Mouse (Mus musculus) MEL (cell line): ENCODE data around the gene Zfp931. TPM values are rescaled to one million over a fixed set of nuclear protein-coding genes. Genes with fewer than 3 reads are reported as not detected.

Experiments used
- DNase-seq: peaks from one replicate; pipeline ENCODE4 v3.0.0; 2011; ENCODE audit warnings: low read depth, low spot score
- H3K27ac ChIP-seq: 2 replicates; pipeline ENCODE4 v1.5.1; 2012; ENCODE audit warnings: low read depth, mild to moderate bottlenecking, control low read depth, low read length, moderate library complexity; ENCODE audit not compliant: control insufficient read depth
- H3K27me3 ChIP-seq, 2 experiments: fragments of 150-350 bp in 1 of 2; sonication (generic) in 1 of 2; 2 replicates each; pipeline ENCODE4 v1.6.1; 2012; ENCODE audit warnings: low read length in 2 of 2, mild to moderate bottlenecking in 2 of 2, improper control_type of control experiment in 1 of 2, moderate library complexity in 1 of 2; ENCODE audit not compliant: insufficient read depth in 2 of 2, control insufficient read depth in 1 of 2
- H3K36me3 ChIP-seq, 2 experiments: 2 replicates each; pipeline ENCODE4 v1.6.1; 2012 to 2014; ENCODE audit warnings: low read length in 2 of 2, improper control_type of control experiment in 1 of 2, inconsistent platforms in 1 of 2, mild to moderate bottlenecking in 1 of 2; ENCODE audit not compliant: insufficient read depth in 2 of 2, control insufficient read depth in 1 of 2
- H3K4me1 ChIP-seq, 2 experiments: fragments of 150-350 bp in 1 of 2; sonication (generic) in 1 of 2; 2 replicates each; pipeline ENCODE4 v1.6.1; 2012; ENCODE audit warnings: low read length in 2 of 2, improper control_type of control experiment in 1 of 2, mild to moderate bottlenecking in 1 of 2; ENCODE audit not compliant: insufficient read depth in 2 of 2, control insufficient read depth in 1 of 2
- H3K4me3 ChIP-seq, 2 experiments: fragments of 150-350 bp in 1 of 2; sonication (generic) in 1 of 2; 2 replicates each; pipeline ENCODE4 v1.5.1; 2012; ENCODE audit warnings: low read depth in 2 of 2, low read length in 2 of 2, mild to moderate bottlenecking in 2 of 2, moderate library complexity in 2 of 2, control low read depth in 1 of 2, improper control_type of control experiment in 1 of 2; ENCODE audit not compliant: control insufficient read depth in 1 of 2, insufficient read depth in 1 of 2
- H3K79me2 ChIP-seq: 2 replicates; pipeline ENCODE4 v1.6.1; 2012; ENCODE audit warnings: mild to moderate bottlenecking, low read length, moderate library complexity; ENCODE audit not compliant: control insufficient read depth, poor library complexity, insufficient read depth
- H3K9ac ChIP-seq: 2 replicates; pipeline ENCODE4 v1.6.1; 2012; ENCODE audit warnings: low read depth, mild to moderate bottlenecking, control low read depth, low read length, moderate library complexity; ENCODE audit not compliant: control insufficient read depth, poor library complexity, severe bottlenecking
- H3K9me3 ChIP-seq: fragments of 150-350 bp; sonication (generic); replicated peaks from 2 replicates; pipeline ENCODE4 v1.6.1; 2012; ENCODE audit warnings: mild to moderate bottlenecking, low read length, improper control_type of control experiment, moderate library complexity; ENCODE audit not compliant: insufficient read depth
- CHD1 ChIP-seq: IDR thresholded peaks from 2 replicates; pipeline ENCODE4 v1.6.1; 2012; ENCODE audit warnings: low read depth, mild to moderate bottlenecking, inconsistent platforms, low read length, improper control_type of control experiment
- CHD2 ChIP-seq: IDR thresholded peaks from 2 replicates; pipeline ENCODE4 v1.6.1; 2011; ENCODE audit warnings: low read length, improper control_type of control experiment
- CTCF ChIP-seq, 3 experiments: IDR thresholded peaks in 2 of 3; conservative IDR thresholded peaks in 1 of 3; 2 replicates each; pipeline ENCODE4 v1.5.1; 2011 to 2012; ENCODE audit warnings: low read length in 3 of 3, low read depth in 2 of 3, mild to moderate bottlenecking in 2 of 3, improper control_type of control experiment in 1 of 3, inconsistent platforms in 1 of 3, mixed read lengths in 1 of 3, moderate library complexity in 1 of 3; ENCODE audit not compliant: control insufficient read depth in 1 of 3, insufficient read depth in 1 of 3, poor library complexity in 1 of 3, severe bottlenecking in 1 of 3
- E2F4 ChIP-seq: IDR thresholded peaks from 2 replicates; pipeline ENCODE4 v1.6.1; 2011; ENCODE audit warnings: low read depth, low read length, improper control_type of control experiment, borderline replicate concordance
- ELF1 ChIP-seq: IDR thresholded peaks from 2 replicates; pipeline ENCODE4 v1.6.1; 2014; ENCODE audit warnings: low read depth, mild to moderate bottlenecking, inconsistent platforms, low read length, improper control_type of control experiment, moderate library complexity
- ETS1 ChIP-seq: IDR thresholded peaks from 2 replicates; pipeline ENCODE4 v1.6.1; 2012; ENCODE audit warnings: low read depth, mild to moderate bottlenecking, inconsistent platforms, low read length, improper control_type of control experiment, moderate library complexity
- GABPA ChIP-seq: IDR thresholded peaks from 2 replicates; pipeline ENCODE4 v1.6.1; 2012; ENCODE audit warnings: low read depth, mild to moderate bottlenecking, inconsistent platforms, low read length, improper control_type of control experiment, moderate library complexity
- GATA1 ChIP-seq: IDR thresholded peaks from 2 replicates; pipeline ENCODE4 v1.6.1; 2011; ENCODE audit warnings: low read depth, low read length, improper control_type of control experiment
- HCFC1 ChIP-seq: IDR thresholded peaks from 2 replicates; pipeline ENCODE4 v1.6.1; 2012; ENCODE audit warnings: low read depth, mild to moderate bottlenecking, inconsistent platforms, low read length, improper control_type of control experiment, moderate library complexity
- KAT2A ChIP-seq: conservative IDR thresholded peaks from 2 replicates; pipeline ENCODE4 v1.6.1; 2012; ENCODE audit warnings: low read depth, low read length, improper control_type of control experiment, inconsistent platforms
- MAZ ChIP-seq: IDR thresholded peaks from 2 replicates; pipeline ENCODE4 v1.6.1; 2012; ENCODE audit warnings: low read depth, mild to moderate bottlenecking, inconsistent platforms, low read length, improper control_type of control experiment
- MXI1 ChIP-seq: IDR thresholded peaks from 2 replicates; pipeline ENCODE4 v1.6.1; 2011; ENCODE audit warnings: mild to moderate bottlenecking, low read depth, low read length, improper control_type of control experiment
- MYC ChIP-seq: IDR thresholded peaks from 2 replicates; pipeline ENCODE4 v1.6.1; 2011; ENCODE audit warnings: low read depth, mild to moderate bottlenecking, low read length, improper control_type of control experiment, moderate library complexity
- NELFE ChIP-seq: IDR thresholded peaks from 2 replicates; pipeline ENCODE4 v1.6.1; 2011; ENCODE audit warnings: low read depth, low read length, improper control_type of control experiment
- POLR2A ChIP-seq, 2 experiments: IDR thresholded peaks; 2 replicates each; pipeline ENCODE4 v1.6.1; 2011 to 2012; ENCODE audit warnings: low read length in 2 of 2, mild to moderate bottlenecking in 2 of 2, control low read depth in 1 of 2, improper control_type of control experiment in 1 of 2, low read depth in 1 of 2, moderate library complexity in 1 of 2; ENCODE audit not compliant: control insufficient read depth in 1 of 2, insufficient read depth in 1 of 2, poor library complexity in 1 of 2
- POLR2AphosphoS2 ChIP-seq: IDR thresholded peaks from 2 replicates; pipeline ENCODE4 v1.6.1; 2011; ENCODE audit warnings: low read length, improper control_type of control experiment
- POLR2AphosphoS5 ChIP-seq: IDR thresholded peaks from 2 replicates; pipeline ENCODE4 v1.6.1; 2012; ENCODE audit warnings: low read depth, borderline replicate concordance, mild to moderate bottlenecking, inconsistent platforms, low read length, moderate library complexity, mixed read lengths
- RAD21 ChIP-seq: IDR thresholded peaks from 2 replicates; pipeline ENCODE4 v1.6.1; 2011; ENCODE audit warnings: mild to moderate bottlenecking, low read depth, low read length, improper control_type of control experiment
- RCOR1 ChIP-seq: IDR thresholded peaks from 2 replicates; pipeline ENCODE4 v1.6.1; 2012; ENCODE audit warnings: low read depth, mild to moderate bottlenecking, inconsistent platforms, low read length, improper control_type of control experiment
- SIN3A ChIP-seq: IDR thresholded peaks from 2 replicates; pipeline ENCODE4 v1.6.1; 2012; ENCODE audit warnings: low read length, improper control_type of control experiment, inconsistent platforms
- TAL1 ChIP-seq: IDR thresholded peaks from 2 replicates; pipeline ENCODE4 v1.6.1; 2012; ENCODE audit warnings: mild to moderate bottlenecking, inconsistent platforms, low read length, moderate library complexity, mixed read lengths
- TBP ChIP-seq: IDR thresholded peaks from 2 replicates; pipeline ENCODE4 v1.8.0; 2011; ENCODE audit warnings: low read depth, low read length, improper control_type of control experiment
- TCF12 ChIP-seq: IDR thresholded peaks from 2 replicates; pipeline ENCODE4 v1.6.1; 2014; ENCODE audit warnings: low read depth, mild to moderate bottlenecking, inconsistent platforms, low read length, improper control_type of control experiment, moderate library complexity
- UBTF ChIP-seq: IDR thresholded peaks from 2 replicates; pipeline ENCODE4 v1.6.1; 2012; ENCODE audit warnings: low read depth, mild to moderate bottlenecking, inconsistent platforms, low read length, improper control_type of control experiment, moderate library complexity, borderline replicate concordance; ENCODE audit not compliant: insufficient read depth
- USF1 ChIP-seq: IDR thresholded peaks from 2 replicates; pipeline ENCODE4 v1.6.1; 2014; ENCODE audit warnings: low read depth, mild to moderate bottlenecking, inconsistent platforms, low read length, improper control_type of control experiment, moderate library complexity
- ZC3H11A ChIP-seq: IDR thresholded peaks from 2 replicates; pipeline ENCODE4 v1.6.1; 2012; ENCODE audit warnings: low read depth, mild to moderate bottlenecking, inconsistent platforms, low read length, improper control_type of control experiment
- ZMIZ1 ChIP-seq: IDR thresholded peaks from 2 replicates; pipeline ENCODE4 v1.6.1; 2012; ENCODE audit warnings: low read depth, mild to moderate bottlenecking, inconsistent platforms, low read length, improper control_type of control experiment, moderate library complexity
- ZNF384 ChIP-seq: IDR thresholded peaks from 2 replicates; pipeline ENCODE4 v1.6.1; 2012; ENCODE audit warnings: low read depth, mild to moderate bottlenecking, inconsistent platforms, low read length, improper control_type of control experiment
- polyA plus RNA-seq, 2 experiments: library from polyadenylated mRNA; stranded (reverse) in 1 of 2; unstranded in 1 of 2; fragments of >175 nt in 1 of 2; fragments of >200 nt in 1 of 2; gene quantifications; 2 replicates each; pipeline versions ENCODE4 v1.2.1 to v1.2.4; 2012; ENCODE audit warnings: low replicate concordance in 2 of 2, low read depth in 1 of 2; ENCODE audit not compliant: insufficient read length in 2 of 2, insufficient read depth in 1 of 2, missing spikeins in 1 of 2
- total RNA-seq: library from RNA; depleted of rRNA; stranded (reverse); fragments of 300-350 nt; gene quantifications from 2 replicates; pipeline ENCODE4 v1.2.3, GENCODE M21; 2012

Zfp931 gene
- total and polyA plus RNA-seq, 3 experiments, result 0.15 TPM; not detected in 2

GRCm38 (mm10) chr2:178123466-178123865, 45.2 kb upstream of the Zfp931 start:
- H3K4me1 ChIP-seq, result no peaks in the 10 kb centered on the region
- no peak for DNase-seq

DNA sequence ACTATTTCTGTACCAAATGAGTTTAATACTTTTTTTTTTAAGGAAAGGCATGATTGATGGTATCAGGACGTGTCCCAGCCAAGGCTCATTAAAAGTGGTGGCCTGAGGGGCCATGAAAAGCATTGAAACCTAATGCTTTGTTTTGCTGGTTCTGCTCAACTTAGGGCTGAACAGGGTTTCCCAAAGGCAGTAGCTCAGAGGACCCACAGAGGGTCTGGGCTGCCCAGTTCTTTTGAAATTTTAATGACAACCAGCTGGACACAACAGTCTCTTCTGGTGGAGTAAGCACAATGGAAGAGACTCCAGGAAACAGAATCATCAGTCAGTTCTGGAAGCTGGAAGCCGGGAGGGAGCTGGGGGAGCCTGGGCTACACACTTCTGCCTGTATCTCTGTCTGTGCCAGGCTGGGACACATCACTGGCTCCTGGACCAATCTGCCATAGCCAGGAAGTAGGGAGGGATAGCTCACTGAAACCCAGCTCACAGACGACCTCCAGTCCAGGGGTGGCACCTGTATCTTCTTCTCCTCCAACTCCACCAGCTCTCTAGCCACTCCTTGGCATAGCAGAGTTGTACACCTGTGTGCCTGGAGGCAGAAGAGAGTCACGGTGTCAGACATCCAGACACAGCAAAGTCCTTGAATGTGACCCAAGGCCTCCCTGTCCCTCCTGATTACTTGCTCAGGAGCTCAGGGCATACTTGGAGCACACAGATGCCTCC, 43.8 kb upstream of the Zfp931 start:
- Histone ChIP-seq H3K79me2 (no peaks in the 10 kb centered on the region), H3K27me3 (no peaks in the 10 kb centered on the region), H3K4me3 (no peak overlapping the region), H3K4me1 (no peaks in the 10 kb centered on the region), H3K27ac (no peak overlapping the region), H3K9ac (no peak overlapping the region), H3K9me3 (no peaks in the 10 kb centered on the region), H3K36me3 (no peaks in the 10 kb centered on the region)
- TF ChIP-seq SIN3A (no peak), ZNF384 (no peak), E2F4 (no peak), MAZ (no peak), MYC (no peak), POLR2AphosphoS2 (no peak), ZC3H11A (no peak), ELF1 (no peak), NELFE (no peak), CTCF (IDR thresholded peaks at IDR 0.05 in 2 of 3, conservative IDR thresholded peaks at IDR 0.05 in 1 of 3; ENCODE audit: control insufficient read depth in 1 of 3, insufficient read depth in 1 of 3, low read depth in 2 of 3, low read length in 3 of 3, poor library complexity in 1 of 3, severe bottlenecking in 1 of 3) (no peak), GATA1 (no peak)
- no peak for DNase-seq

More at GRCm38 (mm10) chr2:178123466-178123865, 45.2 kb upstream of the Zfp931 start:
- no peak overlapping the region for H3K27ac ChIP-seq
- H3K4me3 ChIP-seq, result no peak overlapping the region
- TF ChIP-seq USF1 (no peak), MXI1 (no peak), TCF12 (no peak), TAL1 (no peak), CHD1 (no peak), UBTF (no peak)
- H3K27me3 ChIP-seq, result no peaks in the 10 kb centered on the region
- no peaks in the 10 kb centered on the region for H3K36me3 ChIP-seq
- H3K79me2 ChIP-seq, result no peaks in the 10 kb centered on the region
- H3K9ac ChIP-seq, result no peak overlapping the region
- H3K9me3 ChIP-seq, result no peaks in the 10 kb centered on the region

DNA sequence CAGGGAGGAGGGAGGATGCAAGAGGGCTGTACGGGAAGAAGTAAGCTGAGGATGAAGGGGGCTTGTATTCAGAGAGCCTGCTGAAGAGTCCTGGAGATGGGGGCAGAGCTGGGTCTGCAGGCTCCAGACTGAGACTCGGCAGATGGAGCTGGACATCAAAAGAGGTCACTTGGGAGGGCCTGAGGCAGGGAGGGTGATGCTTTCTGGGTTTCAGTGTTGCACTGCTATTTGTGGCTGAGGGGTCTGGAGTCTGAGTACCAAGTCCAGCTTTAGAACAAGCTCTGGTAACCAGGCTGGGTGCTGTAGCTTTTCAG, 43.1 kb upstream of the Zfp931 start:
- Histone ChIP-seq H3K27me3 (no peaks in the 10 kb centered on the region), H3K4me1 (no peaks in the 10 kb centered on the region), H3K4me3 (no peak overlapping the region), H3K36me3 (no peaks in the 10 kb centered on the region), H3K9me3 (no peaks in the 10 kb centered on the region), H3K27ac (no peak overlapping the region), H3K9ac (no peak overlapping the region), H3K79me2 (no peaks in the 10 kb centered on the region)
- no peak for DNase-seq
- TF ChIP-seq KAT2A (no peak), CHD1 (no peak), ZMIZ1 (no peak), NELFE (no peak), POLR2AphosphoS5 (no peak), E2F4 (no peak), GABPA (no peak), ETS1 (no peak), CHD2 (no peak), RAD21 (no peak), RCOR1 (no peak), ZNF384 (no peak), TBP (no peak), POLR2A (IDR thresholded peaks at IDR 0.05; ENCODE audit: control insufficient read depth in 1 of 2, insufficient read depth in 1 of 2, low read depth in 1 of 2, low read length in 2 of 2, poor library complexity in 1 of 2) (no peak), MXI1 (no peak), HCFC1 (no peak)
